Mouse (Mus musculus): Measurements from ENCODE around the gene Chit1. TPM values are rescaled to one million over a fixed set of nuclear protein-coding genes. Genes with fewer than 3 reads are reported as not detected.

Gene Chit1
- polyA plus RNA-seq, 1 experiment: 14.1 TPM

DNA sequence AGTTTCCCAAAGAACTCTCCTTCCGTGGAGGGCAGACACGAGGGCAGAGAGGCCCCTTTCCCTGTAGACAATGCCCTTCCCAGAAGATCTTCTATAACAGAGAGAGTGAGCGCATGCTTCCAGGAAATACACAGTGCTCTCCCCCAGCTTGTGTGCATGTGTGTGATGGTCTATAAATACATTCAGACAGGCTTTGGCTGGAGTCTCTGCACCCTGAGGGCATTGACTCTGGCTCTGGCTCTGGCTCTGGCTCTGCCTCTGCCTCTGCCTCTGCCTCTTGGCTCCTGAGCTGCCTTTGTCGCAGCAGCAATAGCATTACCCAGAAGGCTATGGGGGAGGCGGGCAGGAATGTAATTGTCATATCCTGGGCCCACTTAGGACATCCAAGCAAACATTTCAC lies 7.2 kb upstream of the Chit1 start:
- no peak overlapping the region for H3K4me3 ChIP-seq (replicated peaks; ENCODE audit: extremely low read depth, low read depth, low read length)
- no peak for DNase-seq
- TF ChIP-seq POLR2A (IDR thresholded peaks at IDR 0.05; ENCODE audit: borderline replicate concordance, extremely low read depth, low read depth, low read length) (no peak), CTCF (IDR thresholded peaks at IDR 0.05; ENCODE audit: insufficient read depth, low read length) (no peak)
- 42% methylated on average over 5 of the region's 5 CpGs for WGBS
- peaks cover 11% of the 10 kb centered on the region for H3K4me1 ChIP-seq (ENCODE audit: control insufficient read depth, insufficient read depth, low read length)

DNA sequence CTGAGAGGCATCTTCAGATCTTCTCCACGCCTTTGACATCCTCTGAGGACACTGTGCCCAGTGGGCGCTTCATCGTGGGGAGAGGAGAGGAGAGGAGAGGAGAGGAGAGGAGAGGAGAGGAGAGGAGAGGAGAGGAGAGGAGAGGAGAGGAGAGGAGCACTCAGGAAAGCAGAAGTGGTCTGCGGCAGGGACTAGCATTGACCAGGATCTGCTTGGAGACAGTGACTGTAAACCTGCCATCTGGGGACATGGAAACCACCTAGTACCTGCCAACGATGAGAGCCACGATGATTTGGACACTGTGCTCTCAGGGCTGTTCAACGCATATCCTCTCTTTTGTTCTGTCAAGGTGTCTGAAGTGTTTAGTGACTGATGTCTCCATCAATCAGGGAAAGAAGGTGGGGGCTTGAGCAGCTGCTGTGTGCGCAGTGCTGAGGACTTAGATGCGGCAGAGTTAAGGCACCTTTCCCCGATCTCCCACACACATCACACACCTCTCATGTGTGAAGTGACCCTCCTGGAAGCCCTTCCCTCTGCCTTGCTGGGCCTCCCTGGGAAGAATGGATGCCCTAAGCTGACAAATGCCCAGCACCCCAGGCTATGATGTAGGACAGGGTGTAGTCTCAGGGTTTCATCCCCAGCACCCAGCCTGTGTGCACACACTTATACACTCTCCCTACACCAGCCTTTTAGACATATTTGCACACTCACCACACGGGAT lies 5.8 kb upstream of the Chit1 start:
- Histone ChIP-seq H3K4me1 (ENCODE audit: control insufficient read depth, insufficient read depth, low read length) (peaks cover 5% of the 10 kb centered on the region; the same call in 1 of the 2 replicates), H3K4me3 (replicated peaks; ENCODE audit: extremely low read depth, low read depth, low read length) (no peak overlapping the region)
- TF ChIP-seq POLR2A (IDR thresholded peaks at IDR 0.05; ENCODE audit: borderline replicate concordance, extremely low read depth, low read depth, low read length) (no peak), CTCF (IDR thresholded peaks at IDR 0.05; ENCODE audit: insufficient read depth, low read length) (no peak)
- no peak for DNase-seq
- 74% methylated on average over 11 of the region's 11 CpGs for WGBS

DNA sequence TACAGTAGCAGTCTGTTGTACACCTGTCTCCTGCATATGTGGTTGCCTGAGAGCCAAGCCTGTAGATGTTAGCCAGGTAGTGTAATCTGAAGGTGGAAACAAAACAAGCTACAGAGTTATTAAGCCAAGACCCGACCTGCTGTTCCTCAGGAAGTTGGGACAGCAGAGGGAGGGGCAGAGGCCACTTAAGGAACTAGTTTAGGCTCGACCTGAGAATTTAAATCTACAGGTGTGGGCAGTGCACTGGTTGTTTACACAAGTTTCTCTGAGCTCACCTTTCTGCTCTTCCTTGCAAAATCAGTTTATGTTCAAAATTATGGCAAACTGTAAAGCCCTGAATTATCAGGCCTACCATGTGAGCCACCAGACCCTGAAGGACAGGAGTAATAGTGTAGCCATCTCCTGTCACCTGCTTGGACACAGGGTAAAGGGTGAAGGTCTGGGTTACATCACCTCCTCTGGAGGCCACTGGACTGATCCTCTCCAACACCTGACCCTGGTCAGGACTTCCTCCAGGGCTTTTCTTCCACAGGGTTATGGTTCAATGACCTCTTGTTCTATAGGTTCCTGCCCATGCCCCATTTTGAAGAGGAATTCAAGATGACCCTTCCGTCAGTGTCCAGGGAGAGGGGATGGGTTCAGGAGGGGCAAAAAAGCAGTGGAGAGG lies 5.1 kb upstream of the Chit1 start:
- 68% methylated on average over 3 of the region's 3 CpGs for WGBS
- H3K4me1 ChIP-seq (ENCODE audit: control insufficient read depth, insufficient read depth, low read length): peaks cover 5% of the 10 kb centered on the region; the same call in 1 of the 2 replicates
- DNase-seq: no peak
- no peak for TF ChIP-seq POLR2A (IDR thresholded peaks at IDR 0.05; ENCODE audit: borderline replicate concordance, extremely low read depth, low read depth, low read length)
- TF ChIP-seq CTCF (IDR thresholded peaks at IDR 0.05; ENCODE audit: insufficient read depth, low read length): no peak
- H3K4me3 ChIP-seq (replicated peaks; ENCODE audit: extremely low read depth, low read depth, low read length): no peak overlapping the region

DNA sequence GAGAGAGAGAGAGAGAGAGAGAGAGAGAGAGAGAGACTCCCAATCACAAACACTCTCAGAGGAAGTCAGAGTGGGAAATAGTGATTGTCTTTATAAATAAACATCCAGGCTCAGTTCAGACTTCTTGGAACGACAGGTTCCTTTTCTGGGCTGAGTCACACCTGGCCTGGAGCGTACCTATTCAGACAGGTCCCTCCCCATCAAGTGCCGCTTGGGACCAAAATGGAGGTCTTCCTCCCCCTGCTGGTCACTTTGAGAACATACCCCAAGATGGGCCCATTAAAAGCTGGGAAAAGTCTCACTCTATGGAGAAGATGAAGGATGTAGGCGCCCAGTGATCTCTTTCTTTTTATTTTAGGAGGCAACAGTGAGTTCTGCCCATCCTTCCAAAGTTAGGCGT lies 4.3 kb upstream of the Chit1 start:
- no peak overlapping the region for H3K4me3 ChIP-seq (replicated peaks; ENCODE audit: extremely low read depth, low read depth, low read length)
- DNase-seq: peak; percentile 68
- no peak for TF ChIP-seq POLR2A (IDR thresholded peaks at IDR 0.05; ENCODE audit: borderline replicate concordance, extremely low read depth, low read depth, low read length)
- peak; percentile 82 for TF ChIP-seq CTCF (IDR thresholded peaks at IDR 0.05; ENCODE audit: insufficient read depth, low read length)
- peaks cover 5% of the 10 kb centered on the region; the same call in 1 of the 2 replicates for H3K4me1 ChIP-seq (ENCODE audit: control insufficient read depth, insufficient read depth, low read length)
- WGBS: 4% methylated on average over 5 of the region's 5 CpGs

DNA sequence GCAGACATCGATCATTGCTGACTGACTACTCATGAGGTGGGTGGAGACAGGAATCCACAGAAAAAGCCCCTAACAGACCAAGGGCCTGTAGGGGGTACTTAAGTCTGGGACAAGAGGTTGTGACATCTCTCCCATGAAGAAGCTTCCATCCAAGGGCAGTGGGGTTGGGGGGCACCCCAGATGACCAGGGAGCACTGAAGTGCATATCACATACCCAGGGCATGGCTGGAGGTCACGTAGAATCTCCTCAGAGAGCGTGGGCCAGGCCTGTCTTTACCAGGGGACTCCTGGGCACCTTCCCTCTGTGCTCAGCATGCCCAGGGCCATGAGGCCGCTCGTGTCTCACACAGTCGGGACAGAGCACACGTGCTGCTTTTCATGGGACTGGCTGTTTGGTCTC lies 3.3 kb upstream of the Chit1 start:
- DNase-seq: no peak
- TF ChIP-seq CTCF (IDR thresholded peaks at IDR 0.05; ENCODE audit: insufficient read depth, low read length) (no peak), POLR2A (IDR thresholded peaks at IDR 0.05; ENCODE audit: borderline replicate concordance, extremely low read depth, low read depth, low read length) (no peak)
- peaks cover 5% of the 10 kb centered on the region; the same call in 1 of the 2 replicates for H3K4me1 ChIP-seq (ENCODE audit: control insufficient read depth, insufficient read depth, low read length)
- H3K4me3 ChIP-seq (replicated peaks; ENCODE audit: extremely low read depth, low read depth, low read length): no peak overlapping the region
- 87% methylated on average over 7 of the region's 7 CpGs for WGBS

DNA sequence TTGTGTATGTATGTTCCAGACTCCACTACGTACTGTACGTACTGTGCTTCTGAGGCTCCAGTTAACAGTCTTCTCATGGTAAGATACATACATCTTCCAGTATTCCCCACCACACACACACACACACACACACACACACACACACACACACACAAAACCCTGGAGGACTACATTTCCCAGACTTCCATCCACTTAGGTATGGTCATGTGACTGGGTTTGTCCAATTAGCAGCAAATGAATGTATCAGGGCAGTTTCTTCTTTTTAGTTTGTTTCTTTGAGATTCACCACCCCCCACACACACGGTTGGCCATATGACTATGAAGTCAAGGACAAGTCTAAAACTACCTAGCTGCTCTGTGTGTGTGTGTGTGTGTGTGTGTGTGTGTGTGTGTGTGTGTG lies 1.0 kb upstream of the Chit1 start:
- DNase-seq: no peak
- TF ChIP-seq POLR2A (IDR thresholded peaks at IDR 0.05; ENCODE audit: borderline replicate concordance, extremely low read depth, low read depth, low read length): no peak
- TF ChIP-seq CTCF (IDR thresholded peaks at IDR 0.05; ENCODE audit: insufficient read depth, low read length): no peak
- WGBS: 86% methylated on average over 3 of the region's 3 CpGs
- Histone ChIP-seq H3K4me3 (replicated peaks; ENCODE audit: extremely low read depth, low read depth, low read length) (no peak overlapping the region), H3K4me1 (ENCODE audit: control insufficient read depth, insufficient read depth, low read length) (peaks cover 5% of the 10 kb centered on the region; the same call in 1 of the 2 replicates)

DNA sequence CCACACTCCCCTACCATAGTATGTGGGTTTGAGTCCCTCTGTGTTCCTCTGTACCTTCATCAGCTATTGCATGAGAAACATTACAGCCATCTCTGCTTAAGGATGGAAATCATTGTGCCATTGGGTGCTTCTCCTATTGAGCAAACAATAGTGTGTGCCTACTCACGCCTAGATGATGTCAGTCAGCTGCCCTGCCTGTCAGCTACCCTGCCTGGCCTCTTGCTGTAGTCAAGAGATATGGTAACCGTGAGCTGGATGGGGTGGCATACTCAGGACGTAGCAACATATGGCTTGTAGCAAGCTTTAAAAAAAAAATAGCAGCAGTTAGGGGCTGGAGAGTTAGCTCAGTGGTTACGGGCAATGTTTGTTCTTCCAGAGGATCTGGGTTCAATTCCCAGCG lies 593 bp upstream of the Chit1 start:
- 76% methylated on average over 5 of the region's 5 CpGs for WGBS
- Histone ChIP-seq H3K4me3 (replicated peaks; ENCODE audit: extremely low read depth, low read depth, low read length) (no peak overlapping the region), H3K4me1 (ENCODE audit: control insufficient read depth, insufficient read depth, low read length) (peaks cover 3% of the 10 kb centered on the region; the same call in 1 of the 2 replicates)
- TF ChIP-seq CTCF (IDR thresholded peaks at IDR 0.05; ENCODE audit: insufficient read depth, low read length) (no peak), POLR2A (IDR thresholded peaks at IDR 0.05; ENCODE audit: borderline replicate concordance, extremely low read depth, low read depth, low read length) (no peak)
- DNase-seq: no peak

DNA sequence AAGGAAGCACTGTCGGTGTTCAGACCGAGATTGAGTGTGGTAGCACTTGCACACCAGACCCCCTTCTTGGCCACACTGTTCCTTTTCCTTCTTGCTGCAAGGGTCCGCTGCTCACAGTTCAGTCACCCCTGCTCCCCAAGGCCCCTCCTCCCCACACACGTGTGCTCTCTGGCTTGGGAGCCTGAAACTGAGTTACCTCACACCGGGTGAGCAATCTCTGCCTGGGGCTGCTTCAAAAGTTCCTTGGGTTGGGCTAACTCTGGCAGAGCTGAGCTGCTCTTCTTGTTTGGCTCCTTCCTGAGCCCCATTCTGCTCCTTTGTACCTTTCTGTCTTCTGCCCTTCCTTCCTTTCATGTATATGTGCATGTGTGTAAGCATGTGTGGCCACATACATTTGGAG lies 2.5 kb downstream of the Chit1 start:
- no peak for DNase-seq
- WGBS: 57% methylated on average over 5 of the region's 5 CpGs
- Histone ChIP-seq H3K4me3 (replicated peaks; ENCODE audit: extremely low read depth, low read depth, low read length) (no peak overlapping the region), H3K4me1 (ENCODE audit: control insufficient read depth, insufficient read depth, low read length) (no peaks in the 10 kb centered on the region)
- no peak for TF ChIP-seq CTCF (IDR thresholded peaks at IDR 0.05; ENCODE audit: insufficient read depth, low read length)
- no peak for TF ChIP-seq POLR2A (IDR thresholded peaks at IDR 0.05; ENCODE audit: borderline replicate concordance, extremely low read depth, low read depth, low read length)

DNA sequence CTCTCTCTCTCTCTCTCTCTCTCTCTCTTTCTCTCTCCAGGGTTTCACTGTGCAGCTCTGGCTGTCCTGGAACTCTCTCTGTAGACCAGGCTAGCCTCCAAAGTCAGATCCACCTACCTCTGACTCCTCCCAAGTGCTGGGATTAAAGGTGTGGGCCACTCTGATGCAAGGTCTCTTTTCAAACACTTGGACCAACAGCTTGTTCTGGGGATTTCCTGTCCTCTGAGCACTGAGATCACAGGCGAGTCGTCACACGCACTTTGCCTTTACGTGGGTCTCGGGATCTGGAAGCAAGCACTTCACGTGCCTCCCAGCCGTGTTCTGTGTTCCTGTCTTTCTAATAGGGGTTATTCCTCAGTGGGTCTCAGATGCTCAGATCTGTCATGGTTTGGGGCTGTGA lies 3.0 kb downstream of the Chit1 start:
- no peak for TF ChIP-seq CTCF (IDR thresholded peaks at IDR 0.05; ENCODE audit: insufficient read depth, low read length)
- TF ChIP-seq POLR2A (IDR thresholded peaks at IDR 0.05; ENCODE audit: borderline replicate concordance, extremely low read depth, low read depth, low read length): no peak
- WGBS: 59% methylated on average over 7 of the region's 7 CpGs
- DNase-seq: no peak

DNA sequence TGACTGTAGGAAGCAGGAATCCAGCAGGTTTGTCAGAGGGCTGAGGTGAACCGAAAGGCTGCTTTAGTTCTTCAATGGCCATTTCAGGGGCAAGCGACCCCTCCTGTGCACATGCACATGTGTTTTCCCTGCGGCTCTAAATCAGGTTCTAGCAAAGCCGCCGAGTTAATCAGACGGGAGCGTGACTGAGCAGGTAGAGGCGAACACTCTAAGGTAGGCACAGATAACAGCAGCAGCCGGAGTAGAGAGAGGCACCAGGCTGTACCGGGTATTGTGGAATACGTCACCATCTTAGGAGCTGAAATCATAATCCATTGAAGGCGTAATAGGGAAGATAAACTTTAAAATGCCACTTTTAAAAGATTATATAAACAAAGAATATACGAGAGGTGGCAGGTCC lies 3.7 kb downstream of the Chit1 start:
- TF ChIP-seq CTCF (IDR thresholded peaks at IDR 0.05; ENCODE audit: insufficient read depth, low read length): no peak
- no peak for TF ChIP-seq POLR2A (IDR thresholded peaks at IDR 0.05; ENCODE audit: borderline replicate concordance, extremely low read depth, low read depth, low read length)
- H3K4me1 ChIP-seq (ENCODE audit: control insufficient read depth, insufficient read depth, low read length): no peaks in the 10 kb centered on the region
- no peak overlapping the region for H3K4me3 ChIP-seq (replicated peaks; ENCODE audit: extremely low read depth, low read depth, low read length)
- WGBS: 81% methylated on average over 13 of the region's 13 CpGs
- DNase-seq: no peak

More for the DNA sequence above, 3.0 kb downstream of the Chit1 start:
- no peaks in the 10 kb centered on the region for H3K4me1 ChIP-seq (ENCODE audit: control insufficient read depth, insufficient read depth, low read length)
- no peak overlapping the region for H3K4me3 ChIP-seq (replicated peaks; ENCODE audit: extremely low read depth, low read depth, low read length)

Data from lung, adult 2 months (tissue).